Mouse (Mus musculus) heart, postnatal 25 days (tissue): ENCODE measurements at regions not wholly inside any gene's neighbourhood (a gene's known extent, or its start where the extent isn't known, plus 50 kb on each side); places are given as distances from the start of the nearest gene placed in this dataset.
A peak's percentile ranks its signal among the peaks of the same experiment; 100 is the strongest.

Source experiments
- DNase-seq: peaks from one replicate; pipeline ENCODE4 v3.0.0; 2022; ENCODE audit warnings: low spot score
- intact Hi-C: fragments of 180-260 bp; cut with DNase I; formaldehyde crosslinking; loops from one replicate; pipeline ENCODE4 v1.15.1; 2025

DNA sequence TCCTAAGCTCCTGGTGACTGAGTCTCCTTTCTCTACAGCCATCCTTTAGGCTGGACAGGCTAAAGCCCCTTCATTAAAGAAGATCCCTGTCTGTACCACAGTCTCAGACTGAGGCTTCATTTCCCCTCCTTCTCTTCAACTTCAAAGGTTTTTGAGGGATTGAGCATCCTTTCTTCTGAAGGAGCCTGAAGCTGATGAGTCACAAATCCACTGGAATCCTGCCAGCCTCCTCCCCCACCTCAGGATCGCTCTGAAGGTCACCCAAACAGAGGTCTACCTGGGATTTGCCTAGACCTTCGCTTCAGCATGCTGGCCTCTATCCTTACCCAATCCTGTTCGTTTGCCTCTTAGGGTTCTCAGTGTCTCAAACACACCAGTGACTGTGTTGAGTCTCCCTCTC is 57.7 kb upstream of the Ror1 start:
- intact Hi-C loops = no loop called here

DNA sequence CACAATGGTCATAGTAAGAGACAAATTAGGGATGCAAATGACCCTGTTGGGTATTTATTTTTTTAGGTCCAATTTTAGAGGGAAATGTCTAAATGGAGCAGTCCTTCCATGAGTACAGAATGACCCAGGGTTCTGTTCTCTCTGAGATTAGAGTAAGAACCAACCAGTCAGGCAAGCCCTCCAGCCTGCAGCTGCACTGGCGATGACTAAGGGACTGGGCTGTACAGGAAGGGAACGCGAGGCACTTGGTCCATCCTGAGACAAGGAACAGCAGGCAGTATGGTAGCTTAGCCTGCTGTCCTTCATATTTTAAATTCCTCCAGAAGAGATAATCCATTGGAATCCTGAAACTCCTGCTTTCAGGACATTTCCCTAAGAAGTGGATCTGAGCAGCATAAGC is 55.9 kb upstream of the Ror1 start:
- intact Hi-C loops = no loop called here
- DNase-seq = no peak

More for the DNA sequence above, 57.7 kb upstream of the Ror1 start:
- DNase-seq = no peak

DNA sequence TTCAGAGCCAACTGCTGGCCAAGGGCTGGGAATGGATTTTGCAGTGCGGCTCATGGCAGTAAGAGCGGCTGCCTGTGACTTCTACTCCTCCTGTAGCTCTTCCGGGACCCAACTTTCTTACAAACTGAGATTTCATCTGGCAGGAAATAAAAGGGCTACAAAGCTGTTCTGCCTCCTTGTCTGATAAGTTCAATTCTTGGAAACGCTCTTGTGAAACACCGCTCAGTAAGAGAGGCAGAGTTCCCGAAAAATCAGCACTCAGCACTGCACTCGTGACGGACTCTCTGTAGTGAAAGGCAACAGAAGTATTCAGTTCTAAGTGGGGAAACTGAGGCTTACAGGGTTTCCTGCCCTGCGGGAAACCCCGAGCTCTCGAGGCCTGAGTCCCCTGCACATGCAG is 53.6 kb upstream of the Ror1 start:
- DNase-seq = no peak
- intact Hi-C loops = no loop called here

DNA sequence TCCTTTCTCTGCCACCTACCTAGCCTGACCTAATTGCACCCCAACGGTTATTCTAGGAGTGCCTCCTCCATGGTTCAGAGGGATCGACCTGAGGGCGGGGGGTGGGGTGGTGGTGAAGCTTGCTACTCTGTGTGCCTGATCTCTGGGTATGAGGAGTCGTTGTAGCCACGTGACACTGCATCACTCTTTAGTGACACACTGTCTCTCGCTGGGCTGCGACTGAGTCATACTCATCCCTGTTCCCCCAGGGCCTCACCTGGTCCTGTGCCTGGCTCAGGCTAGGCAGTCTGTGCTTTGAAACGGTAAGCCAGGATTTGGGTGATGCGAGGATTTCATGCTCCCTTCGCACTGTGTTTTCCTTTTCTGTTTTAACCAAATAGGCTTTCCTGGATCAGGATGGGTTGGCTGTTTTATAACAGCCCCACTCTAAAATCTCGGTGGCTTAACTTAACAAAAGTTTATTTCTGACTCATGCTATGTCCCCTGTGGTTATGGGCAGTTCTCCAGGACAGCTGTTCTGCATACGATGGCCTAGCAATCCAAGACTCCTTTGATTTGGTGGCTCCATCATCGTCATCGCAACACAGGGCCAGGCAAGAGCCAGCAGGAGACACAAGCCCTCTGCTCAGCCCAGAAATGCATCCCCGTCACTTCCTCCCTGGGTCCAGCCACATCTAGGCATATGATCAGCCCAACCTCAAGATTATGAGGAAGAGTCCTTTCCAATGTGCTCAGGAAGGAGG is 50.3 kb upstream of the Ror1 start:
- intact Hi-C loops = no loop called here
- DNase-seq = peak; percentile 48
